Mouse (Mus musculus) forelimb bud, embryonic 11.5 days (tissue): ENCODE data around the gene Rps12.
"Not testable (repeated sequence)": the region's sequence is repeated elsewhere in the genome, so short reads cannot be mapped to it uniquely, and the experiment has no call there.

ENCODE experiments used
- DNase-seq: peaks from one replicate; pipeline ENCODE4 v3.0.0-alpha.2; 2012; ENCODE audit warnings: low read depth, low spot score

The Rps12 gene

DNA sequence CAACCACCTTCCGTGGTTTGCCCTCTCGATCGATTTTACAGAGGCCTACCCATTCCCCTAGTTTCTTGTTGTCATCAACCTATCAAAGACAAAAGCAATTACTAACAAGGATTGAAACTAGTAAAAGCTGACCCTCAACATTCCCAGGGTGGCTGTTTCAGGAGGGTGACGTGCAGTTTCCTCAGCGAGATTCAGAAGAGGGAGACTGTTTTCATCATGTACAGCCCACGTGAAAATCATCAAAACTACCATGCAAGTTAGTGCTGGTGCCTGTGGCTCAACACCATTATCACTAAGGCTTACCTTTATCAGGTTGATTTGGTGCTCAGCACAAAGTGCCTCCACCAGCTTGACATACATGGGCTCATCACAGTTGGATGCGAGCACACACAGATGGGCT is 1.5 kb downstream of the Rps12 start:
- DNase-seq, result not testable (repeated sequence)

DNA sequence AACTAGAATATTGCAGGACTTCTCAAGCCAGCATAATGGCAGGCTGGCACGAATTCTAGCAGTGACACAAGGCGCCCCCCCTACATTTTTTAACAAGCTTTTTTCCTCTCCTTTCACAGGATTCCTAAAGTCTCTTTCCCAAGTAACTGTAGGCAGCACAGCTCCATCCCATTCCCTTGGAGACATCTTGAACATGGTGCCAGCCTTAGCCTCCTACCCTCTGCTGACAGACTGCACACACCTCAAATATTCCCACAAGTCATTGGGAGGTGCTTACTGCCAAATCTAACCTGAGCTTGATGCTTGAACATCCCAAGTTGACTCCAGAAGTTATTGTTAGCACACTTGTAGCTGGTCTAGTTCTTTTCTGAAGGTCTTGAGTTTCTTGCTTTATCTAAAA is 3.0 kb downstream of the Rps12 start:
- no peak for DNase-seq

DNA sequence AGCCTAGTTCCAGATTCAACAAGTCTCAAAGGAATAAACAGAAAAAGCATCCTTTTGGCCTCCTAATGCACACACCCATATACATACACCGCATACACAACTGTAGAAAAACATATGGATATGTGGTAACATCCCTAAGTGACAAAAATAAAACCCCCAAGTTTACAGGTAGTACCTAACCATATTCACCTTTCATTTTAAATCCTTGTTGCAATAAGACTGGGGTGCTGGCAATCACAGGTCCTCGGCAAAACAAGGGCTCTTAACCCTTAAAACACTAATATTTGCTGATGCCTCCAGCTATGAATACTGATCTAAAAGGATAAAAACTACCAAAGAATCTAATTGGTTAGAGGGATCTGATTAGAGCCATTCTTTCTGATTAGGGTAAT is 3.6 kb downstream of the Rps12 start:
- DNase-seq, result no peak

DNA sequence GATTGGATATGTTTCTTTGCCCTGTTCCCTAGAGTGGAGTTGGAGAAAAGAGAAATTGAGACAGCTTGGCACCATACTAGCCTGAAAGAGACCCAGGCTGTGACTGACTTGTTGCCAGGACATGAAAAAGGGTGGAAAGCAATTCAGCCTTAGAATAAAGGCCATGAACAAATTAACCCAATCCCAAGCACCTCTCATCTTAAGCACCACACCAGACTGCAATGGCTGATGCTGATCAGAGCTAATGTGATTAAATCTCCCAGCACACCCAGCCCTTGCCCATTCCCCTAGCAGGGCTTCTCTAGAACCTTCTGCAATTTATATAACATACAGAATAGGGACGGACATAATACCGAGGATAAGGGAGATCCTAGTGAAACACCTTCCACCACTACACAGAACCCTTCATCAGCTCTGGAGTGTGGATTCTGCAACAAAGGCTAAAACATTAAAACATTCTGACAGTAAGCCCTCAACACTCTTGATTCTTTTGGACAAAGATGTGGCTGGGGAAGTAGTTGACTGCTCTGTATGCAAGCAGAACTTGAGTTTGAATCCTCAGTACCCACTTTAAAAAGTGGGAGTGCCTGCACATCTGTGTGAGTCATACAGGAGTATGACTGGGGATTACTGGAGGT is 4.1 kb downstream of the Rps12 start:
- DNase-seq, result no peak

DNA sequence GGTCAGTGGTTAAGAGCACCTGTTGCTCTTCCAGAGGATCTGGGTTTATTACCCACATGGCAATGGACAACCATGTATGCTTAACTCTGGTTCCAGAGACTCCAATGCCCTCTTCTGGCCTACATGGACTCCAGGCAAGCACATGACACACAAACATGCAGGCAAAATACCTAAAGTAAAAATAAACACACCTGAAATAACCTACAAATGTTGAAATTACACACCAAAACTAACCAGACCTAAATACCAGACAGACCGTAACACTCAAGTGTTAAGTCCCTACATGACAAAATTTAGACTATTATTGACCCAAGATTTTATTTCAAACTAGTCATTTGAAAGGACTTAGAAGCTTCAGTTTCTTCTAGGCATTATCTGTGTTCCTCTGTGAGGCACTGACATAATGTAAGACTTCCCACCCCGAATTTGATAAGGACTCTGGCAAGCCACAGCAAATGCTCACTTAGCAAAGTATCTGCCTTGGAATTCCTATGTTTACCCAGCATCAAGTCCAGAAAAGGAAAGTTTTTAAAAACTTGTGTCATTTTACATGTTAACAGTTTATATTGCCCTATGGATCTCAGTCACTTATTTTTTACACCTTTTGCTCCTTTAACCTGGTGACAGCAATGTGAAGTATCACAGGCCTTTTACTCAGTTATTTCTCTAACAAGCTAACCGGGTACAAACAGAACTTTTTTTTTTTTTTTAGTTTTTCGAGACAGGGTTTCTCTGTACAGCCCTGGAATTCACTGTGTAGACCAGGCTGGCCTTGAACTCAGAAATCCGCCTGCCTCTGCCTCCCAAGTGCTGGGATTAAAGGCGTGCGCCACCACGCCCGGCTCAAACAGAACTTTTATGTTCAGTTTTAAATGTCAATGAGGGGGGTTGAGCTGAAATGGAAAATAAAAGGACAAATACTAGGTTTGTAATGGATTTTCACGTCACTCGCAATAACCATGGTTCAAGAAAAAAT is 5.0 kb downstream of the Rps12 start:
- no peak for DNase-seq

DNA sequence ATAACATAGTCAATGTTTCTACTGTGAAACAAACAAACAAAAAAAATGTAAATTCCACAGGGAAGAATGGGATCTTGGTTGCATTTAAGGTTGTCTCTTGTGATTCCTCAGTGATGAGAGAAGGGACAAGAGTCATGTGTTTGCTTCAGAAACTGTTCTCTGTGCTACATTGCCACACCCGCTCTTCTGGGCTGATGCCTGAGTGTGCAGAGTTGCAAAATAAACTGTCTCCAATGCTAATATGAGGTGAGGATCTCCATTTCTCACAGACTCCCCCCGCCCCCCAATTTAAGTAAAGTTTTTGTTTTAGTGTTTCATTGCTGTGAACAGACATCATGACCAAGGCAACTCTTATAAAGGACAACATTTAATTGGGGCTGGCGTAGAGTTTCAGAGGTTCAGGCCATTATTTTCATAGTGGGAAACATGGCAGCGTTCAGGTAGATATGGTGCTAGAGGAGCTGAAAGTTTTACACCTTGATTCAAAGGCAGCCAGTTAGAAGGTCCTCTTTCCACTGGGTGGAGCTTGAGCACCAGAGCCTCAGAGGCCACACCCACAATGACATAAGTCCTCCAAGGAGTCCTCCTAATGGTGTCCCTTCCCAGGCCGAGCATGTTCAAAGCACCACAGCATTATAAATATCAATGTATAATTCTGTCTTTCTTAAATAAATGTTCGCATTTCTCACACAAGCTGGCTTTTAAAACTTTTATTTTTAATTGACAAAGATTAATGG is 6.4 kb downstream of the Rps12 start:
- DNase-seq, result no peak

DNA sequence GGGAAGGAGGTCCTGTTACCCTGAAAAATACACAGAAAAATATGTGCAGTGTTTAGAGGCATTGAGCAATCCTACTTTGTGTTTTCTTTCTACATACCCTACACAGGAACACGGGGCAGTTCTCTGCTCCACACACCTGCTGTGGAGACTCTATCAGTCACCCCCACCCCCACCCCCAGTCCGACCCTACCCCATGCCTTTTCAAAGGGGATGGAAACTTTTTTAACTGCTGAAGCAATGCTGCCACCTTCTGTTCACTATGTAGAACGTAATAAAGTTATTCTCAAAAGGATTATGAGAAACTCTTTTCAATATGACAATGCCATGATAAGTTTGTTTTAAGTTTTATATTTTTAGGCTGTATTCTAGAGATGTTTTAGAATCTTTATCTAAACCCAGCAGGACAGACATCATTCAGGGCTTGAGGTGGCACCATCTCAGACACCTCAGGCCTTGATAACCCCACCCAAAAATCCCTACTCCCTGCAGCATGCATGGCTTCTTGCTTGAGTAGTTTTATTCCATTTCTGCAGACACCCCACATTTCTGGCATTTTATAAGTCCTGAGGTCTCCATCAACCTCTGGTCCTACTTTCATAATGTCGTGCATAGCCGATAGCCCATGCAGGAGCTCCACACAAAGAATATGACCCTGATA is 9.7 kb downstream of the Rps12 start:
- DNase-seq, result peak; percentile 53

DNA sequence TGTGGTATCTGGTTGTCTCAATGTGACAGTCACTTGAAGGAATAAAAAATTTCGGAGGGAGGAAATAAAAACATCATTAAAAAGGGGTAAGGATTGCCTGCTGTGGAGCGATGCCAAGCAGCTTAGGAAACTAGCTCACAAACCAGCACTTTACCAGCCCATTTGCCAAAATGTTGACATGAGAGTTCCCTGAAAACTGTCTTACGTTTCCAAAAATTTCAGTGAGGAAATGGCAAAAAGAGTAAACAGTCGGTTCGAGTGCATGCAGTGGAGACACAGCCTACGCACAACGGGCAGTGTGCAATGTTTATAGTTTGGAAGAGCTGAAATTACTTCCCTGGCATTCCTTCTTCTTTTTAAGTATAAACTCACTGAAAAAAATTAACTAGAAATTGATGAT is 32.9 kb downstream of the Rps12 start:
- DNase-seq, result no peak
